Mouse (Mus musculus): ENCODE measurements around the gene Lrmda. TPM values are rescaled to one million over a fixed set of nuclear protein-coding genes. Genes with fewer than 3 reads are reported as not detected.
A peak's percentile ranks its signal among the peaks of the same experiment; 100 is the strongest.

The Lrmda gene
- polyA plus RNA-seq, 1 experiment, result not detected

- no peak for TF ChIP-seq CTCF (IDR thresholded peaks at IDR 0.05; ENCODE audit: borderline replicate concordance, extremely low read depth, insufficient read depth, insufficient read length)
- TF ChIP-seq POLR2A (IDR thresholded peaks at IDR 0.05; ENCODE audit: borderline replicate concordance, extremely low read depth, insufficient read depth, insufficient read length, poor library complexity, severe bottlenecking), result no peak
- no peak for DNase-seq (ENCODE audit: low read depth)
Measured at GRCm38 (mm10) chr14:22382101-22382500, 362.6 kb downstream of the Lrmda start.

- DNase-seq (ENCODE audit: low read depth), result no peak
- TF ChIP-seq POLR2A (IDR thresholded peaks at IDR 0.05; ENCODE audit: borderline replicate concordance, extremely low read depth, insufficient read depth, insufficient read length, poor library complexity, severe bottlenecking), result no peak
- no peak for TF ChIP-seq CTCF (IDR thresholded peaks at IDR 0.05; ENCODE audit: borderline replicate concordance, extremely low read depth, insufficient read depth, insufficient read length)
Measured at GRCm38 (mm10) chr14:22393616-22394015, 374.1 kb downstream of the Lrmda start.

- DNase-seq (ENCODE audit: low read depth), result peak; percentile 42
- TF ChIP-seq POLR2A (IDR thresholded peaks at IDR 0.05; ENCODE audit: borderline replicate concordance, extremely low read depth, insufficient read depth, insufficient read length, poor library complexity, severe bottlenecking) (no peak), CTCF (IDR thresholded peaks at IDR 0.05; ENCODE audit: borderline replicate concordance, extremely low read depth, insufficient read depth, insufficient read length) (no peak)
Measured at GRCm38 (mm10) chr14:22402411-22402810, 382.9 kb downstream of the Lrmda start.

- no peak for DNase-seq (ENCODE audit: low read depth)
Measured at GRCm38 (mm10) chr14:22406623-22407022, 387.1 kb downstream of the Lrmda start.

GRCm38 (mm10) chr14:22410826-22411225, 391.3 kb downstream of the Lrmda start:
- TF ChIP-seq POLR2A (IDR thresholded peaks at IDR 0.05; ENCODE audit: borderline replicate concordance, extremely low read depth, insufficient read depth, insufficient read length, poor library complexity, severe bottlenecking) (no peak), CTCF (IDR thresholded peaks at IDR 0.05; ENCODE audit: borderline replicate concordance, extremely low read depth, insufficient read depth, insufficient read length) (no peak)
- no peak for DNase-seq (ENCODE audit: low read depth)

More at GRCm38 (mm10) chr14:22406623-22407022, 387.1 kb downstream of the Lrmda start:
- TF ChIP-seq POLR2A (IDR thresholded peaks at IDR 0.05; ENCODE audit: borderline replicate concordance, extremely low read depth, insufficient read depth, insufficient read length, poor library complexity, severe bottlenecking), result no peak
- TF ChIP-seq CTCF (IDR thresholded peaks at IDR 0.05; ENCODE audit: borderline replicate concordance, extremely low read depth, insufficient read depth, insufficient read length), result no peak

GRCm38 (mm10) chr14:22413220-22413619, 393.7 kb downstream of the Lrmda start:
- no peak for DNase-seq (ENCODE audit: low read depth)
- no peak for TF ChIP-seq POLR2A (IDR thresholded peaks at IDR 0.05; ENCODE audit: borderline replicate concordance, extremely low read depth, insufficient read depth, insufficient read length, poor library complexity, severe bottlenecking)
- TF ChIP-seq CTCF (IDR thresholded peaks at IDR 0.05; ENCODE audit: borderline replicate concordance, extremely low read depth, insufficient read depth, insufficient read length), result no peak

GRCm38 (mm10) chr14:22417706-22418105, 398.2 kb downstream of the Lrmda start:
- TF ChIP-seq POLR2A (IDR thresholded peaks at IDR 0.05; ENCODE audit: borderline replicate concordance, extremely low read depth, insufficient read depth, insufficient read length, poor library complexity, severe bottlenecking) (no peak), CTCF (IDR thresholded peaks at IDR 0.05; ENCODE audit: borderline replicate concordance, extremely low read depth, insufficient read depth, insufficient read length) (no peak)
- DNase-seq (ENCODE audit: low read depth), result no peak

GRCm38 (mm10) chr14:22421668-22422067, 402.2 kb downstream of the Lrmda start:
- TF ChIP-seq CTCF (IDR thresholded peaks at IDR 0.05; ENCODE audit: borderline replicate concordance, extremely low read depth, insufficient read depth, insufficient read length), result no peak
- no peak for TF ChIP-seq POLR2A (IDR thresholded peaks at IDR 0.05; ENCODE audit: borderline replicate concordance, extremely low read depth, insufficient read depth, insufficient read length, poor library complexity, severe bottlenecking)
- DNase-seq (ENCODE audit: low read depth), result no peak

- TF ChIP-seq POLR2A (IDR thresholded peaks at IDR 0.05; ENCODE audit: borderline replicate concordance, extremely low read depth, insufficient read depth, insufficient read length, poor library complexity, severe bottlenecking), result no peak
- no peak for TF ChIP-seq CTCF (IDR thresholded peaks at IDR 0.05; ENCODE audit: borderline replicate concordance, extremely low read depth, insufficient read depth, insufficient read length)
- DNase-seq (ENCODE audit: low read depth), result peak; percentile 86
Measured at GRCm38 (mm10) chr14:22425018-22425534, 405.6 kb downstream of the Lrmda start.

GRCm38 (mm10) chr14:22435441-22435840, 415.9 kb downstream of the Lrmda start:
- DNase-seq (ENCODE audit: low read depth), result no peak
- TF ChIP-seq POLR2A (IDR thresholded peaks at IDR 0.05; ENCODE audit: borderline replicate concordance, extremely low read depth, insufficient read depth, insufficient read length, poor library complexity, severe bottlenecking), result no peak
- no peak for TF ChIP-seq CTCF (IDR thresholded peaks at IDR 0.05; ENCODE audit: borderline replicate concordance, extremely low read depth, insufficient read depth, insufficient read length)

- DNase-seq (ENCODE audit: low read depth), result peak; percentile 41
- TF ChIP-seq CTCF (IDR thresholded peaks at IDR 0.05; ENCODE audit: borderline replicate concordance, extremely low read depth, insufficient read depth, insufficient read length), result no peak
- no peak for TF ChIP-seq POLR2A (IDR thresholded peaks at IDR 0.05; ENCODE audit: borderline replicate concordance, extremely low read depth, insufficient read depth, insufficient read length, poor library complexity, severe bottlenecking)
Measured at GRCm38 (mm10) chr14:22435860-22436377, 416.4 kb downstream of the Lrmda start.

- TF ChIP-seq POLR2A (IDR thresholded peaks at IDR 0.05; ENCODE audit: borderline replicate concordance, extremely low read depth, insufficient read depth, insufficient read length, poor library complexity, severe bottlenecking) (no peak), CTCF (IDR thresholded peaks at IDR 0.05; ENCODE audit: borderline replicate concordance, extremely low read depth, insufficient read depth, insufficient read length) (no peak)
Measured at GRCm38 (mm10) chr14:22440341-22440999, 421.0 kb downstream of the Lrmda start.

More at GRCm38 (mm10) chr14:22440341-22440999, 421.0 kb downstream of the Lrmda start:
- peak; percentile 70 for DNase-seq (ENCODE audit: low read depth)
